Mouse (Mus musculus) kidney, postnatal 0 days (tissue): Measurements from ENCODE around the gene Ube2h. TPM values are rescaled to one million over a fixed set of nuclear protein-coding genes. Genes with fewer than 3 reads are reported as not detected.

ENCODE experiments used
- ATAC-seq: fragments of 200-750 bp; cut with Nextera tagmentation; replicated peaks from 2 replicates; pipeline ENCODE4 v1.8.0; 2017; ENCODE audit warnings: low read depth, moderate number of reproducible peaks, moderate TSS enrichment, moderate library complexity; ENCODE audit not compliant: low FRiP score
- DNase-seq: peaks from one replicate; pipeline ENCODE4 v3.0.0-alpha.2; 2016; ENCODE audit warnings: low spot score
- H3K27ac ChIP-seq: fragments of 300-500 bp; sonication (generic); 2 replicates; pipeline ENCODE4 v1.5.1; 2014; ENCODE audit warnings: mild to moderate bottlenecking
- H3K27me3 ChIP-seq: fragments of 300-500 bp; sonication (generic); 2 replicates; pipeline ENCODE4 v1.6.1; 2014; ENCODE audit warnings: low read length, mixed read lengths; ENCODE audit not compliant: insufficient read depth
- H3K36me3 ChIP-seq: fragments of 300-500 bp; sonication (generic); 2 replicates; pipeline ENCODE4 v1.6.1; 2014; ENCODE audit warnings: low read length, mixed read lengths; ENCODE audit not compliant: insufficient read depth
- H3K4me1 ChIP-seq: fragments of 300-500 bp; sonication (generic); replicated peaks from 2 replicates; pipeline ENCODE4 v1.6.1; 2014; ENCODE audit warnings: antibody characterized with exemption, low read length, mixed read lengths; ENCODE audit not compliant: insufficient read depth
- H3K4me2 ChIP-seq: fragments of 300-500 bp; sonication (generic); 2 replicates; pipeline ENCODE4 v1.6.1; 2014; ENCODE audit warnings: mild to moderate bottlenecking, low read length, moderate library complexity, mixed read lengths
- H3K4me3 ChIP-seq: fragments of 300-500 bp; sonication (generic); replicated peaks from 2 replicates; pipeline ENCODE4 v1.5.1; 2014; ENCODE audit warnings: low read depth, low read length
- H3K9ac ChIP-seq: fragments of 300-500 bp; sonication (generic); 2 replicates; pipeline ENCODE4 v1.6.1; 2014; ENCODE audit warnings: low read depth, low read length
- H3K9me3 ChIP-seq: fragments of 300-500 bp; sonication (generic); replicated peaks from 2 replicates; pipeline ENCODE4 v1.6.1; 2016; ENCODE audit warnings: low read length, inconsistent platforms, mixed read lengths
- CTCF ChIP-seq: IDR thresholded peaks from 2 replicates; pipeline ENCODE4 v1.5.1; 2016; ENCODE audit warnings: antibody characterized with exemption, low read depth, mild to moderate bottlenecking, moderate library complexity
- WGBS: fragments of 180-500 bp; shearing (Covaris S2); extraction: QIAGEN DNeasy Blood & Tissue Kit; methylation state at CpG from one replicate; pipeline ENCODE4 v1.1.7; 2014; 5-methylcytosine and 5-hydroxymethylcytosine counted together
- polyA plus RNA-seq: library from polyadenylated mRNA; unstranded; fragments of >200 nt; fragmentation: Nextera tagmentation; extraction: Ambion mirVana; gene quantifications from 2 replicates; pipeline ENCODE4 v1.2.1, GENCODE M21; 2015

The Ube2h gene
- polyA plus RNA-seq, 1 experiment from 2014 or later = 38.2 TPM

- WGBS = 79% methylated on average over 4 of the region's 4 CpGs
- Histone ChIP-seq H3K4me1 (no peaks in the 10 kb centered on the region), H3K36me3 (0 out of 2 replicates have a peak, but pooled peaks cover 3% of the 10 kb centered on the region), H3K4me3 (no peak overlapping the region), H3K27me3 (no peaks in the 10 kb centered on the region), H3K9ac (no peak overlapping the region), H3K4me2 (no peak overlapping the region), H3K9me3 (no peaks in the 10 kb centered on the region), H3K27ac (no peak overlapping the region)
- ATAC-seq (no peak), DNase-seq (no peak)
- no peak for TF ChIP-seq CTCF
Measured at GRCm38 (mm10) chr6:30231758-30232293, 72.5 kb downstream of the Ube2h start.

GRCm38 (mm10) chr6:30230246-30230645, 74.1 kb downstream of the Ube2h start:
- Histone ChIP-seq H3K4me3 (no peak overlapping the region), H3K4me1 (no peaks in the 10 kb centered on the region), H3K36me3 (no peaks in the 10 kb centered on the region), H3K9me3 (no peaks in the 10 kb centered on the region), H3K27ac (no peak overlapping the region), H3K27me3 (no peaks in the 10 kb centered on the region), H3K9ac (no peak overlapping the region), H3K4me2 (no peak overlapping the region)
- TF ChIP-seq CTCF = no peak
- WGBS = 83% methylated on average over 7 of the region's 7 CpGs
- DNase-seq (no peak), ATAC-seq (no peak)

GRCm38 (mm10) chr6:30228921-30229320, 75.4 kb downstream of the Ube2h start:
- no peak overlapping the region for H3K4me3 ChIP-seq
- no peaks in the 10 kb centered on the region for H3K27me3 ChIP-seq
- no peak overlapping the region for H3K27ac ChIP-seq
- H3K36me3 ChIP-seq = no peaks in the 10 kb centered on the region
- no peak overlapping the region for H3K9ac ChIP-seq
- ATAC-seq = no peak
- H3K4me1 ChIP-seq = no peaks in the 10 kb centered on the region
- 91% methylated on average over 2 of the region's 2 CpGs for WGBS
- DNase-seq = no peak
- no peak for TF ChIP-seq CTCF
- H3K4me2 ChIP-seq = no peak overlapping the region
- no peaks in the 10 kb centered on the region for H3K9me3 ChIP-seq

- no peak for DNase-seq
- no peaks in the 10 kb centered on the region for H3K27me3 ChIP-seq
- H3K9ac ChIP-seq = no peak overlapping the region
- no peak for ATAC-seq
- 70% methylated on average over 5 of the region's 5 CpGs for WGBS
- no peak overlapping the region for H3K4me2 ChIP-seq
- no peak for TF ChIP-seq CTCF
- no peak overlapping the region for H3K27ac ChIP-seq
- no peaks in the 10 kb centered on the region for H3K36me3 ChIP-seq
- no peaks in the 10 kb centered on the region for H3K9me3 ChIP-seq
- H3K4me3 ChIP-seq = no peak overlapping the region
- H3K4me1 ChIP-seq = no peaks in the 10 kb centered on the region
Measured at GRCm38 (mm10) chr6:30228353-30228752, 76.0 kb downstream of the Ube2h start.

- Histone ChIP-seq H3K27me3 (no peaks in the 10 kb centered on the region), H3K4me3 (no peak overlapping the region), H3K4me1 (no peaks in the 10 kb centered on the region), H3K9ac (no peak overlapping the region), H3K36me3 (no peaks in the 10 kb centered on the region), H3K9me3 (no peaks in the 10 kb centered on the region), H3K27ac (no peak overlapping the region), H3K4me2 (no peak overlapping the region)
- no peak for TF ChIP-seq CTCF
- 72% methylated on average over 7 of the region's 7 CpGs for WGBS
- DNase-seq (no peak), ATAC-seq (no peak)
Measured at GRCm38 (mm10) chr6:30226971-30227700, 77.2 kb downstream of the Ube2h start.

GRCm38 (mm10) chr6:30224693-30225092, 79.6 kb downstream of the Ube2h start:
- WGBS = 75% methylated on average over 1 of the region's 1 CpGs
- peaks cover 10% of the 10 kb centered on the region; the same call in 1 of the 2 replicates for H3K36me3 ChIP-seq
- no peaks in the 10 kb centered on the region for H3K9me3 ChIP-seq
- no peak for DNase-seq
- no peaks in the 10 kb centered on the region for H3K27me3 ChIP-seq
- H3K27ac ChIP-seq = no peak overlapping the region
- H3K4me1 ChIP-seq = no peaks in the 10 kb centered on the region
- no peak for ATAC-seq
- H3K9ac ChIP-seq = no peak overlapping the region
- TF ChIP-seq CTCF = no peak
- H3K4me2 ChIP-seq = no peak overlapping the region
- H3K4me3 ChIP-seq = no peak overlapping the region

GRCm38 (mm10) chr6:30222321-30222720, 82.0 kb downstream of the Ube2h start:
- 90% methylated on average over 1 of the region's 1 CpGs for WGBS
- H3K4me2 ChIP-seq = no peak overlapping the region
- H3K36me3 ChIP-seq = peaks cover 19% of the 10 kb centered on the region; the same call in 1 of the 2 replicates
- ATAC-seq (no peak), DNase-seq (no peak)
- H3K4me3 ChIP-seq = no peak overlapping the region
- no peak overlapping the region for H3K9ac ChIP-seq
- H3K4me1 ChIP-seq = no peaks in the 10 kb centered on the region
- H3K27ac ChIP-seq = no peak overlapping the region
- H3K9me3 ChIP-seq = no peaks in the 10 kb centered on the region
- H3K27me3 ChIP-seq = no peaks in the 10 kb centered on the region
- TF ChIP-seq CTCF = no peak
